Mouse (Mus musculus) midbrain, embryonic 13.5 days (tissue): ENCODE measurements at regions not wholly inside any gene's neighbourhood (a gene's known extent, or its start where the extent isn't known, plus 50 kb on each side); places are given as distances from the start of the nearest gene placed in this dataset.
"Not testable (repeated sequence)": the region's sequence is repeated elsewhere in the genome, so short reads cannot be mapped to it uniquely, and the experiment has no call there.

Source experiments
- ATAC-seq: fragments of 200-750 bp; cut with Nextera tagmentation; 2 replicates; pipeline ENCODE4 v1.8.0; 2017; ENCODE audit warnings: mild to moderate bottlenecking, moderate TSS enrichment, moderate library complexity
- H3K27ac ChIP-seq: fragments of 300-500 bp; sonication (generic); 2 replicates; pipeline ENCODE4 v1.5.1; 2015; ENCODE audit warnings: inconsistent platforms, mild to moderate bottlenecking, moderate library complexity
- H3K27me3 ChIP-seq: fragments of 300-500 bp; sonication (generic); 2 replicates; pipeline ENCODE4 v1.6.1; 2015; ENCODE audit warnings: mild to moderate bottlenecking, inconsistent platforms
- H3K36me3 ChIP-seq: fragments of 300-500 bp; sonication (generic); 2 replicates; pipeline ENCODE4 v1.6.1; 2015; ENCODE audit warnings: mild to moderate bottlenecking, inconsistent platforms
- H3K4me1 ChIP-seq: fragments of 300-500 bp; sonication (generic); replicated peaks from 2 replicates; pipeline ENCODE4 v1.6.1; 2015; ENCODE audit warnings: inconsistent platforms
- H3K4me2 ChIP-seq: fragments of 300-500 bp; sonication (generic); replicated peaks from 2 replicates; pipeline ENCODE4 v1.6.1; 2015; ENCODE audit warnings: moderate library complexity, mild to moderate bottlenecking, inconsistent platforms
- H3K4me3 ChIP-seq: fragments of 300-500 bp; sonication (generic); replicated peaks from 2 replicates; pipeline ENCODE4 v1.5.1; 2015; ENCODE audit warnings: mild to moderate bottlenecking, inconsistent platforms
- H3K9ac ChIP-seq: fragments of 300-500 bp; sonication (generic); replicated peaks from 2 replicates; pipeline ENCODE4 v1.6.1; 2015; ENCODE audit warnings: mild to moderate bottlenecking, inconsistent platforms
- H3K9me3 ChIP-seq: fragments of 300-500 bp; sonication (generic); 2 replicates; pipeline ENCODE4 v1.6.1; 2016; ENCODE audit warnings: mild to moderate bottlenecking, inconsistent platforms
- WGBS: fragments of 180-500 bp; shearing (Covaris S2); methylation state at CpG from one replicate; pipeline ENCODE4 v1.1.7; 2015; 5-methylcytosine and 5-hydroxymethylcytosine counted together

DNA sequence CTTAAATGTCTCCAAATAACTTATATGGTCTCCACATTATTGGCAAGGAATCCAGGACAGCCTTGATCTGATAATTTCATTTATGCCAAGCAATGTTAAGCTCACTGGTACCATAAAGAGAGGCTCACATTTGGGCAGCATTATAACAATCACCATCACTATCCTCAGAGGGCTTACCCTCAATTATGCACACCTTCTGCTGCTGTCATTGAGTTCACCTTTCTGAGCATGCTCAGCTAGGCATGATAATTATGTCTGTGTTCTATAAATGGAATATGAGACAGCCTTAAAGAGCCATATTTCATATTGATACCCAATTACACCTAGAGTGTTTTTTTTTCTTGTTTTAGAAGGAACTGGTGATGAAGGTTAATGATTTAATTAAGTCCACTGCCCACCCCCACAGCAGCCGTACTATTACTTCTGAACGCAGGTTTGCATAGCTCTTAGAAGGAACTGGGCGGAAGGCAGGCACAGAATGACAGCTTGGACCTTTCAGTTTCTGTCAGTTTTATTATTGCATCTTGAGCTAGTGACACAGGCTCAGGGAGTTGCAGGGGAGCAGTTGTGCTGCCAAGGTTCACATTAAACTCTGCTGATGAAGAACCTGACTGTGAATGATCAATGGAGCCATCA, 424.0 kb upstream of the Sphkap start:
- Histone ChIP-seq H3K4me2 (no peak overlapping the region), H3K27me3 (no peaks in the 10 kb centered on the region), H3K27ac (no peak overlapping the region), H3K4me3 (no peak overlapping the region), H3K36me3 (no peaks in the 10 kb centered on the region), H3K9me3 (no peaks in the 10 kb centered on the region), H3K4me1 (no peaks in the 10 kb centered on the region), H3K9ac (no peak overlapping the region)
- 80% methylated on average over 3 of the region's 3 CpGs for WGBS
- no peak for ATAC-seq

DNA sequence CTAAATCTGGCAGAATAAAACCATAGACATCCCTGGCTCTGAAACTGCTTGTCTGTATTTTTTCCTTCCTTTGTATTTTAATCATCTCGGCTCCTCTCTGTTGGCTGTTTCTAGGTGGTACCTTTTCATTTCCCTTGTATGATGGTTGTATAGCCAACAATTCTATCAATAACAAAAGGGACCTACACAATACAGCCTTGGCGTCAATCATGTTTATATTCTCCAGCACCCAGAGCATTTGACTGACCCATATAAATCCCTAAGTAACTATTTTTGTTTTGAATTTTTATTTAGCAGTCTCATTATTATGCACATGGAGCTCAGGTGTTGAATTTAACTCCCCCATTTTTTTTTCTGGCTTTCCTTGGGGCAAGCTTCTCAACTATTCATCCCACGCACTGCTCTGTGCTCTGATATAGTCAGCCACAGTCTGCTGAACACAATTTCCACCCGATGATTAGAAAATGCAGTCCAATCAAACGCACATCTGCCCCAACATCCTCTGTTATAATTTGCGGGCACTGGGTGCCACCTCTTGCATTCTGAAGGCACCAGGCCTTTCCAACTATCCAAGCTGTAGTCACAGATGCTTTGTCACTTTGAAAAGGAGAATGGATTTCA, 422.1 kb upstream of the Sphkap start:
- H3K27me3 ChIP-seq, result no peaks in the 10 kb centered on the region
- peak overlapping the region; percentile 6 for H3K27ac ChIP-seq
- WGBS, result 68% methylated on average over 6 of the region's 6 CpGs
- no peak overlapping the region for H3K4me2 ChIP-seq
- no peaks in the 10 kb centered on the region for H3K36me3 ChIP-seq
- H3K9me3 ChIP-seq, result no peaks in the 10 kb centered on the region
- no peak for ATAC-seq
- no peak overlapping the region for H3K9ac ChIP-seq
- no peaks in the 10 kb centered on the region for H3K4me1 ChIP-seq
- H3K4me3 ChIP-seq, result no peak overlapping the region

DNA sequence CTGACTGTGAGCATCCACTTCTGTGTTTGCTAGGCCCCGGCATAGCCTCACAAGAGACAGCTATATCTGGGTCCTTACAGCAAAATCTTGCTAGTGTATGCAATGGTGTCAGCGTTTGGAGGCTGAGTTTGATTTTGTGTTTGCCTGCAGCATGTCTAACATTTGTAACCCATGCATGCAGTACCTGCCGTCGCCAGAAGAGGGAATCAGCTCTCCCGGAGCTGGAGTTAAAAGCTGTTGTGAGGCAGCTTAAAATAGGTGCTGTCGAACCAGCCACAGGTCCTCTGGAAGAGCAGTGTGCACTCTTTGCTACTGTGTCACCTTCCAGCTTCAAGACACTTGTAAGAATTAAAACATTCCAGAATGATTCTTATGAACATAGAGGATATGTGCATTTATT, 403.2 kb upstream of the Sphkap start:
- H3K4me2 ChIP-seq, H3K4me3 ChIP-seq, ATAC-seq, H3K27me3 ChIP-seq, H3K4me1 ChIP-seq, H3K36me3 ChIP-seq, H3K27ac ChIP-seq, H3K9me3 ChIP-seq, H3K9ac ChIP-seq: not testable (repeated sequence)
- 51% methylated on average over 6 of the region's 6 CpGs for WGBS

DNA sequence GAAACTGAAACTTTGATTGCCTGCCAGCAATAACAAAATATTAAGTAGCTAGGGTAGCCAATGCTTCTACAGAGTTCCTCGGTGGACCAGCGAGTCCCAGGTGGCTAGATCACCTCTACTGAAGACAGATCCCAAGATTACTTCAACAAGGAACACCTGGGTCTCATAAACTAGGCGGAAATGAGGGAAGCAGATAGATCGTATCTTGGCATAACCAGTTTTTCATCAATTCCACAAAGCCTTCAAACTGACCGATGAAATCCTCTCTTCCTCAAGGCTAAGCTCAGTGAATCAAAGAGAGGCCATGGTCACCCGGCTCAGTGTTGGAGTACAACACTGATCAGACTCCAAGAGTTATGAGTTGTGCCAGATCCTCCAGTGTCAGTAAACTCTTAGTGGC, 400.4 kb upstream of the Sphkap start:
- Histone ChIP-seq H3K4me2 (no peak overlapping the region), H3K9ac (no peak overlapping the region), H3K36me3 (no peaks in the 10 kb centered on the region), H3K27ac (no peak overlapping the region), H3K4me1 (no peaks in the 10 kb centered on the region), H3K4me3 (no peak overlapping the region), H3K27me3 (no peaks in the 10 kb centered on the region), H3K9me3 (no peaks in the 10 kb centered on the region)
- WGBS, result 93% methylated on average over 6 of the region's 6 CpGs
- ATAC-seq, result no peak

DNA sequence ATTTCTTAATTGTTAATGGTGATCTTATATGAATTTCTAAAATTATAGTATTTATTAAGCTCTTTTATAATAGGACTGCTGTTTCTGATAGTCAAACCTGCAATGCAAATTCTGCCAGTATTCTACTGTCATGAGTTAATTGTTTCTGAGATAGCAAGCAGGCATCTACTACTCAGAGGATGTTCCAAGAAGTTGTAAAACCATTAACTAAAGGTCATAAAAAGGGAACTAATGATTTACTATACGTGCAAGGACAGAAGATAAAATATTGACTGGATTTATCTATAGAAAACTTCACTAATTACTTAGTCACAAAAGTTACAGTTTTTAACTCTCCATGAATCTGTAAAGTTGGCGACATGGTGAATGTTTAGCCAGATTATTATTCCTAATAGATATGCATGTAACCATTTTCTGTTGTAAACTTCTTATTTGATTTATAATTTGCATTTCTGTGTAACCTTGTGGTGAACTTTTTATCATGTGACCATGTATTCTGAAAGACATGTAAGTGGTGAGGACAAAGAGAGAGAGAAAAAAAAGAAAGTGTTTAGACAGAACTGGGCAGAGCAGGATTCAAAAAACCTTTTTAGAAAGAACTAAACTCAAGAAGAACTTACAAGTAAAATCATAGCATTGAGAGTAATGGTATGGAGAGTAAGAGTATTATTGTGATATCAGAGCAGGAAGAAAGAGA, 395.5 kb upstream of the Sphkap start:
- H3K9me3 ChIP-seq, result no peaks in the 10 kb centered on the region
- H3K4me2 ChIP-seq, result no peak overlapping the region
- H3K9ac ChIP-seq, result no peak overlapping the region
- no peaks in the 10 kb centered on the region for H3K27me3 ChIP-seq
- no peaks in the 10 kb centered on the region for H3K4me1 ChIP-seq
- no peaks in the 10 kb centered on the region for H3K36me3 ChIP-seq
- WGBS, result 88% methylated on average over 2 of the region's 2 CpGs
- ATAC-seq, result no peak
- H3K27ac ChIP-seq, result no peak overlapping the region
- H3K4me3 ChIP-seq, result no peak overlapping the region

DNA sequence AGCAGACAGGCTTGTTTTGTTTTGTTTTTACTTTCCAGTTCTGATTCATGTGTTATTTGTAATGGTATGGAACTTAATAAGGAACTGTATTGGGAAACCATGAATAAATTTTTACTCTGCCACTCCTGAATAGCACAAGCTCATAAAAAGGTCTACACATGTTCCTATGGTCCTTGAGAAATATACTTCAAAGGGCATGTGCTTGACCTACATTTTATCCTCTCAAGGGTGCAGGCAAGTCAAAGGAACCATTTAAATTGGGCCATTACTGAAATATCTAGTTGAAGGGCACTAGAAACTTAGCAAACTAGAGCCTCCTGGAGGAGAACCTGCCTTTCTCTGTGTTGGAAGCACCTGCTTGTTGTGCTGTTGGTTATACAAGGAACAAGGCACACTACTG, 393.8 kb upstream of the Sphkap start:
- Histone ChIP-seq H3K4me2 (no peak overlapping the region), H3K4me3 (no peak overlapping the region), H3K4me1 (no peaks in the 10 kb centered on the region), H3K9me3 (no peaks in the 10 kb centered on the region), H3K9ac (no peak overlapping the region), H3K27ac (no peak overlapping the region), H3K27me3 (no peaks in the 10 kb centered on the region), H3K36me3 (no peaks in the 10 kb centered on the region)
- no peak for ATAC-seq

DNA sequence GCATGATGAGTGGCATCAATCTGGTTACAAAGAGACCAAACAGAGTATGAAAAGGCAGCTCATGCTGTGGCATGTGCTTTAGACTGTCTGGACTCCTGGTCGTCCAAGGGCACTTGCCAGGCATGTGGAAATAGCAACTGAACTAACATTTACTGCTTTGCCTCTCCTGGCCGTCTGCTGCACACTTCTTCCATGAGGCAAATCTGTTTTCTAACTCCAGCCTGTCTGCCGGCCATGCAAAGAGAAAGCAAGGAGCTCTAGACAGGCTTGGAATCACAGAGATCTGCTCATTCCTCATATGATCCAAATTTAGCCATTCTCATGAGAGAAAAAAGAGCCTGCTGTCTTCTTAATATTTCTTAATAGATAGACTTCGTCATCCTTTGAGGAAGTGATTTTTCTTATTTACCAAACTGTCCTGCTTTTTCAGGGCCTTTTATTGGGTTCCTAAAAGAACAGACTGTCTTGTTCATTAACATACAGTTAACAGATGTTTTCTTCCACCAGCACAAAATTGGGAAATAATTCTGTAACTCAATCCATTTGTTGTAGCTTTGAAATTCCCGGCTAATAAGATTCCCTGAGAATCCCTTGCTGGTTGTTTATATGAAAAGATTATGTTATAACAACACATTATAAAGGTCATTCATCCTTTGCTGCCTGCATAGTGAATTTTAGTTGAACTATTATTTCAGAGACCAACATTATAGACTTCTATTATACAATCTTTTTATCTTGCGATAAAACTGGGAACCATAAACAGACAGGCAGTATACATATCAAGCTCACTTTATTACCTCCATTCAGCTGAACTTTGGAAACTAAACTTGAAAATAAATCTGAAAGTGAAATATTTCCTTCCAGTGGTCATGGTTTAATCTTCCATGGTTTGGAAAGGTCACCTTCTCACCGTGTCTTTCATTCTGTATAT, 389.2 kb upstream of the Sphkap start:
- no peak for ATAC-seq

DNA sequence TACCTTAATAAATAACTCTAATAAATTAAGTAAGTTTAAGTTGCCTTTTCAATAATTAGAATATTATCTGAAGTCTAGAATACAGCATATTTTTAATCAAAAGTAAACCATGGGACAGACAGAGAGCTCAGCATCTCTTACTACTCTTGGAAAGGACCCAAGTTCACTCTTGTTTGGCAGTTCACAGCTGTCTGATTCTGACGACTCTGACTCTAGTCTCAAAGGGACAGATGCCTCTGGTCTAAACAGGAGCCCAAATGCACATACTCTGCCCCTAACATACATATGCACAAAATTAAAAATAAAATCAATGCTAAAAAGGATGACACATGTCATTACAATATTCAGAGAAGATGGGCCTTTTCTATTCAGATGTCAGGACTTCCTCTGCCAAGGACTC, 369.2 kb upstream of the Sphkap start:
- Histone ChIP-seq H3K9ac (no peak overlapping the region), H3K27me3 (no peaks in the 10 kb centered on the region), H3K36me3 (no peaks in the 10 kb centered on the region), H3K9me3 (no peaks in the 10 kb centered on the region), H3K4me2 (no peak overlapping the region), H3K4me1 (no peaks in the 10 kb centered on the region), H3K4me3 (no peak overlapping the region), H3K27ac (no peak overlapping the region)
- 61% methylated on average over 1 of the region's 1 CpGs for WGBS
- no peak for ATAC-seq

More for the DNA sequence above, 389.2 kb upstream of the Sphkap start:
- WGBS, result 69% methylated on average over 7 of the region's 7 CpGs
- Histone ChIP-seq H3K4me2 (no peak overlapping the region), H3K9me3 (no peaks in the 10 kb centered on the region), H3K9ac (no peak overlapping the region), H3K4me1 (no peaks in the 10 kb centered on the region), H3K27me3 (no peaks in the 10 kb centered on the region), H3K4me3 (no peak overlapping the region), H3K36me3 (no peaks in the 10 kb centered on the region), H3K27ac (no peak overlapping the region)

DNA sequence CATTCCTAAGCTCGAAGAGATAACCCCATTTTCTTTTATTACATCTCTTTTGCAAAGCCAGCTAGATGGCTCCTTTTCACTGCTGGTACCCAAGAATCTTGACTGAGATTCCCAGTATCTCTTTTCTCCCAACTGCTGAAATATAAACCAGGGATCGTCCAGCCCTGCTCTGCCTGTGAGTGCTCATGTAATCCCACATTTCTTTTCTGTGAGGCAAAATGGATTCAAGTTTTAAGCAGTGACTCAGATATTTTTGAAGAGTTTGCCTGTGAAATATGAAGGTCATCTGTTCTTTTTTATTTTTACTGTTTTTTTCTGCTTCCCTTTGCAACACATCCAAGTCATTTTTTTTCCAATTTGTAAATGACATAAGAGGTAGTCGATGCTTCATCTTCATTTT, 363.2 kb upstream of the Sphkap start:
- no peak for ATAC-seq
- Histone ChIP-seq H3K27ac (no peak overlapping the region), H3K9ac (no peak overlapping the region), H3K27me3 (no peaks in the 10 kb centered on the region), H3K4me3 (no peak overlapping the region), H3K36me3 (no peaks in the 10 kb centered on the region), H3K4me2 (no peak overlapping the region), H3K4me1 (no peaks in the 10 kb centered on the region), H3K9me3 (no peaks in the 10 kb centered on the region)
- WGBS, result 78% methylated on average over 3 of the region's 3 CpGs

DNA sequence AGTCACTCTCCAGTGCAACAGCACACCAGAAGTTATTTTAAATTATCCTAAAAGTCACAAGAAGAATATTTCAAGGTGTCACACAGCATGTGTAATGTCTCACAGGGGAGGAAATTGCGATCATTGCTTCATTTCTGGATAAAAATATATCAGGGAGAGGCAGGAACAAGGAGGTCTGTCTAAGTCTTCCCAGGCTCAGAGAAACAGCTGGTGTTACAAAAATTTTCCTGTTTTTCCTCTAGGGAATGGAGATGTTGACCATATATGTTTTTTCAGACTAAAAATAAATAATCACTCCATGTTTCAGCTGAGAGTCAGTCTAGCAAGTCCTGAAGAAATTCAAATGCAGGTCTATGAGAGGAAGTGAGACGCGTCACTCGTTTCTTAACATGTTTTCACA, 353.5 kb upstream of the Sphkap start:
- Histone ChIP-seq H3K36me3 (no peaks in the 10 kb centered on the region), H3K9ac (no peak overlapping the region), H3K27ac (no peak overlapping the region), H3K27me3 (no peaks in the 10 kb centered on the region), H3K4me3 (no peak overlapping the region), H3K9me3 (no peaks in the 10 kb centered on the region), H3K4me2 (no peak overlapping the region), H3K4me1 (no peaks in the 10 kb centered on the region)
- WGBS, result 82% methylated on average over 4 of the region's 4 CpGs
- no peak for ATAC-seq

DNA sequence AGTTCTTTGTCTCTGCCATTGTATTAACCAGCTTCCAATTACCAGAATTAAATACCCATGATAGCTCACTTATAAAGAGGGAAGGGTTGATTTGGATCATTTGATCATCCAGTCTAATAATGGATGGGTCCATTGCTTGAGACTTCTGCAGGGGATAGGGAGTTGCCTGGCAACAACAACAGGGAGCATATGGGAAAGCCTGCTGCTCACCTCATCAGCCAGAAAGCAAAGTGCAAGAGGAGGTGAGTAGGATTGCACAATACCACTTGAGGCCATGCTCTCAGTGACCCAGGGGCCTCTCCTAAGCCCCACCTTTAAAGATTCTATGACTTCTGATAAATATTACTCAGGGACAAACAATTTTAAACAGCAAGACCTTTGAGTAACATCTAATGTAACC, 348.9 kb upstream of the Sphkap start:
- Histone ChIP-seq H3K27ac (no peak overlapping the region), H3K9ac (no peak overlapping the region), H3K4me1 (peaks cover 8% of the 10 kb centered on the region), H3K27me3 (no peaks in the 10 kb centered on the region), H3K4me3 (no peak overlapping the region), H3K4me2 (no peak overlapping the region), H3K9me3 (no peaks in the 10 kb centered on the region), H3K36me3 (no peaks in the 10 kb centered on the region)
- no peak for ATAC-seq

DNA sequence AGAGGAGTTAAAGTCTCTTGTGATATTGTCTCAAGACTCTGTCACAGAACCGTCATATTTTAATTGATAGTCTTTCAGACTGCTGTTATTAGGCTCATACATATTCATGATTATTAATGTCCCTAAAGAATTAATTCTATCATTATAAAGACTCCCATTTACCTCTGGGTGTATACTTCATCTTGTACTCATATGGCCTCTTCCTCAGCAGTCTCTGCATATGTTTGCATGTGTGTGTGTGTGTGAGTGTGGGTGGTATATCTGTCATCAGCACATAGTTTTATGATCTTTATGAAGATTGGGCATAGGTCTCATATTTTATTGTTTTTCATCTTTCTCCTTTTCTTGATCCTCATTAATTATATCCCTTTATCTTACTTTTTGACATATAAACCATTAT, 347.3 kb upstream of the Sphkap start:
- Histone ChIP-seq H3K9ac (no peak overlapping the region), H3K4me1 (peaks cover 8% of the 10 kb centered on the region), H3K4me2 (no peak overlapping the region), H3K27ac (no peak overlapping the region), H3K9me3 (no peaks in the 10 kb centered on the region), H3K4me3 (no peak overlapping the region), H3K27me3 (no peaks in the 10 kb centered on the region), H3K36me3 (no peaks in the 10 kb centered on the region)
- no peak for ATAC-seq
- 44% methylated on average over 1 of the region's 1 CpGs for WGBS
